Mouse (Mus musculus) neutrophil, adult 5-6 weeks (primary cell): ENCODE measurements around the gene Abcf3. TPM values are rescaled to one million over a fixed set of nuclear protein-coding genes. Genes with fewer than 3 reads are reported as not detected.

Experiments
- ATAC-seq: fragments of 151-379, 151-347 bp; 2 replicates; pipeline ENCODE4 v1.8.0; 2017; ENCODE audit warnings: mild to moderate bottlenecking, moderate TSS enrichment; ENCODE audit not compliant: insufficient number of reproducible peaks, poor library complexity, low FRiP score, severe bottlenecking; ENCODE audit errors: extremely low read depth
- total RNA-seq: library from RNA; stranded (forward); fragments of 200-1000 nt; gene quantifications from 2 replicates; pipeline ENCODE4 v1.2.3, GENCODE M21; 2017

Gene Abcf3
- total RNA-seq, 1 experiment from 2014 or later, result 121 TPM

- ATAC-seq, result no peak
These were observed 56.3 kb downstream of the Abcf3 start for GRCm38 (mm10) chr16:20604705-20605104.

GRCm38 (mm10) chr16:20610501-20611356 lies 62.4 kb downstream of the Abcf3 start:
- ATAC-seq, result peak; percentile 72

Other genes with a start within 250 kb of the Abcf3 start
- gene Parl, start 246.2 kb upstream of the Abcf3 start, total RNA-seq, result 51.7 and 57.6 TPM in 2 replicates
- gene Cyp2ab1, start 223.2 kb upstream of the Abcf3 start, total RNA-seq, result 2.1 and 2.5 TPM in 2 replicates
- gene Abcc5, start 122.2 kb upstream of the Abcf3 start, total RNA-seq, result 23.8 and 24.0 TPM in 2 replicates
- 47.6 and 49.8 TPM in 2 replicates for gene Eif2b5, start 49.8 kb upstream of the Abcf3 start, total RNA-seq
- 7.1 and 8.8 TPM in 2 replicates for gene Dvl3, start 31.6 kb upstream of the Abcf3 start, total RNA-seq
- 176 and 177 TPM in 2 replicates for gene Ap2m1, start 13.1 kb upstream of the Abcf3 start, total RNA-seq
- not detected in 2 replicates for gene Vwa5b2, start 40.9 kb downstream of the Abcf3 start, total RNA-seq
- 0.35 and 1.2 TPM in 2 replicates for gene Eef1akmt4, start 63.0 kb downstream of the Abcf3 start, total RNA-seq
- not detected in 2 replicates for gene Gm49333, start 63.0 kb downstream of the Abcf3 start, total RNA-seq
- gene Alg3, start 63.2 kb downstream of the Abcf3 start, total RNA-seq, result 4.2 and 6.5 TPM in 2 replicates
- gene Camk2n2, start 72.7 kb downstream of the Abcf3 start, total RNA-seq, result not detected in 2 replicates
- not detected in 2 replicates for gene Ece2, start 81.3 kb downstream of the Abcf3 start, total RNA-seq
- 81.6 and 82.6 TPM in 2 replicates for gene Psmd2, start 103.1 kb downstream of the Abcf3 start, total RNA-seq
- gene Eif4g1, start 119.7 kb downstream of the Abcf3 start, total RNA-seq, result 148 and 172 TPM in 2 replicates
- 0.61 TPM in 1 of 2 replicates, not detected in the other for gene Fam131a, start 144.7 kb downstream of the Abcf3 start, total RNA-seq
- 14.7 and 21.9 TPM in 2 replicates for gene Polr2h, start 169.1 kb downstream of the Abcf3 start, total RNA-seq
- gene Clcn2, start 169.2 kb downstream of the Abcf3 start, total RNA-seq, result 2.7 and 4.2 TPM in 2 replicates
- not detected in 2 replicates for gene Chrd, start 184.6 kb downstream of the Abcf3 start, total RNA-seq
- gene Thpo, start 185.9 kb downstream of the Abcf3 start, total RNA-seq, result not detected in 2 replicates